In genomic region chr12:11037951-11038350, GRCm38 (mm10) we compare ENCODE assay signal across 13 mouse cellular contexts.
"Had no signal": no experiment of that assay in that cellular context is flagged by ENCODE, and none has a peak within 500 bp of the region (broad histone marks: within the 10 kb centered on the region; RNA-seq: fewer than 3 reads in every experiment).

No protein-coding gene starts in this region.

- H3K4me2 ChIP-seq: intestine, embryonic 15.5 days; liver, embryonic 11.5 days; lung, embryonic 15.5 days; midbrain, embryonic 12.5 days; neural tube, embryonic 13.5 days had no signal

- H3K9ac ChIP-seq: intestine, embryonic 15.5 days; lung, embryonic 15.5 days; midbrain, embryonic 12.5 days; neural tube, embryonic 13.5 days had no signal

- ATAC-seq: intestine, embryonic 15.5 days; midbrain, embryonic 16.5 days had no signal

- H3K9me3 ChIP-seq: intestine, embryonic 15.5 days; limb, embryonic 10.5 days; lung, embryonic 15.5 days; midbrain, embryonic 12.5 days; neural tube, embryonic 13.5 days had no signal

- H3K4me3 ChIP-seq: intestine, embryonic 15.5 days; left cerebral cortex, adult 2 months; limb, embryonic 10.5 days; lung, embryonic 15.5 days; midbrain, embryonic 12.5 days; neural tube, embryonic 13.5 days had no signal

- H3K4me1 ChIP-seq: intestine, embryonic 15.5 days; limb, embryonic 10.5 days; lung, embryonic 15.5 days; midbrain, embryonic 12.5 days; neural tube, embryonic 13.5 days had no signal

- H3K27ac ChIP-seq: intestine, embryonic 15.5 days; left cerebral cortex, adult 2 months; limb, embryonic 10.5 days; lung, embryonic 15.5 days; midbrain, embryonic 12.5 days; neural tube, embryonic 13.5 days had no signal

- H3K36me3 ChIP-seq: intestine, embryonic 15.5 days; limb, embryonic 10.5 days; lung, embryonic 15.5 days; midbrain, embryonic 12.5 days; neural tube, embryonic 13.5 days had no signal

- H3K27me3 ChIP-seq: intestine, embryonic 15.5 days; lung, embryonic 15.5 days; midbrain, embryonic 12.5 days; neural tube, embryonic 13.5 days had no signal

- DNase-seq: retina, postnatal 1 day; right cerebral cortex, postnatal 4 days; spleen, adult 18-20 months; thymus, adult 18-20 months; thymus, postnatal 25 days had no signal
